Mouse (Mus musculus) myocyte (in vitro differentiated cells): ENCODE results near the gene Hoxb9. TPM values are rescaled to one million over a fixed set of nuclear protein-coding genes. Genes with fewer than 3 reads are reported as not detected.
A peak's percentile ranks its signal among the peaks of the same experiment; 100 is the strongest.

Experiments
- H3K27me3 ChIP-seq: one replicate; pipeline ENCODE4 v1.6.1; 2011; ENCODE audit not compliant: control insufficient read depth, insufficient read depth, insufficient read length
- H3K36me3 ChIP-seq: one replicate; pipeline ENCODE4 v1.6.1; 2011; ENCODE audit not compliant: control insufficient read depth, insufficient read depth
- H3K4me2 ChIP-seq: one replicate; pipeline ENCODE4 v1.6.1; 2011; ENCODE audit warnings: low read depth, control low read depth
- H3K4me3 ChIP-seq: one replicate; pipeline ENCODE4 v1.5.1; 2011; ENCODE audit warnings: mild to moderate bottlenecking, control low read depth, moderate library complexity
- H3K79me2 ChIP-seq: one replicate; pipeline ENCODE4 v1.6.1; 2011; ENCODE audit not compliant: control insufficient read depth, insufficient read depth
- H3ac ChIP-seq: one replicate; pipeline ENCODE4 v1.6.1; 2011; ENCODE audit not compliant: control insufficient read depth, insufficient read length
- CEBPB ChIP-seq: IDR thresholded peaks from 2 replicates; pipeline ENCODE4 v1.6.1; 2011; ENCODE audit warnings: mild to moderate bottlenecking, moderate library complexity; ENCODE audit not compliant: poor library complexity, insufficient read depth, severe bottlenecking
- E2F4 ChIP-seq: IDR thresholded peaks from one replicate; pipeline ENCODE4 v1.6.1; 2011; ENCODE audit warnings: mild to moderate bottlenecking, control low read depth, moderate library complexity; ENCODE audit not compliant: insufficient read depth
- MAX ChIP-seq: IDR thresholded peaks from one replicate; pipeline ENCODE4 v1.6.1; 2011; ENCODE audit warnings: low read depth, mild to moderate bottlenecking, control low read depth
- MYOD1 ChIP-seq, 3 experiments: IDR thresholded peaks; one replicate each; pipeline ENCODE4 v1.6.1; 2011; ENCODE audit warnings: control low read depth in 2 of 3, low read depth in 2 of 3, mild to moderate bottlenecking in 2 of 3, moderate library complexity in 1 of 3; ENCODE audit not compliant: insufficient read length in 2 of 3, control insufficient read depth in 1 of 3
- MYOG ChIP-seq, 3 experiments: IDR thresholded peaks; one replicate each; pipeline ENCODE4 v1.6.1; 2011; ENCODE audit warnings: control low read depth in 2 of 3, low read depth in 2 of 3, mild to moderate bottlenecking in 2 of 3; ENCODE audit not compliant: insufficient read length in 2 of 3, control insufficient read depth in 1 of 3, insufficient read depth in 1 of 3
- POLR2A ChIP-seq: IDR thresholded peaks from one replicate; pipeline ENCODE4 v1.6.1; 2011; ENCODE audit warnings: low read depth, mild to moderate bottlenecking, control low read depth, moderate library complexity; ENCODE audit not compliant: insufficient read length
- POLR2AphosphoS2 ChIP-seq: IDR thresholded peaks from one replicate; pipeline ENCODE4 v1.6.1; 2011; ENCODE audit warnings: low read depth, control low read depth; ENCODE audit not compliant: insufficient read length
- REST ChIP-seq: IDR thresholded peaks from one replicate; pipeline ENCODE4 v1.6.1; 2011; ENCODE audit warnings: mild to moderate bottlenecking, control low read depth, moderate library complexity; ENCODE audit not compliant: insufficient read depth, insufficient read length
- SRF ChIP-seq: IDR thresholded peaks from one replicate; pipeline ENCODE4 v1.6.1; 2011; ENCODE audit warnings: low read depth; ENCODE audit not compliant: control insufficient read depth, insufficient read length
- TCF12 ChIP-seq: IDR thresholded peaks from one replicate; pipeline ENCODE4 v1.6.1; 2011; ENCODE audit warnings: mild to moderate bottlenecking, control low read depth; ENCODE audit not compliant: poor library complexity, insufficient read depth, severe bottlenecking
- TCF3 ChIP-seq: IDR thresholded peaks from one replicate; pipeline ENCODE4 v1.6.1; 2011; ENCODE audit warnings: low read depth, control low read depth; ENCODE audit not compliant: insufficient read length
- USF1 ChIP-seq: IDR thresholded peaks from one replicate; pipeline ENCODE4 v1.6.1; 2011; ENCODE audit warnings: low read depth, mild to moderate bottlenecking, control low read depth, moderate library complexity
- polyA plus RNA-seq: library from polyadenylated mRNA; unstranded; fragments of >200 nt; fragmentation: generic; extraction: Trizol; gene quantifications from one replicate; pipeline ENCODE4 v1.2.1, GENCODE M21; 2012; ENCODE audit warnings: missing spikeins

Gene Hoxb9
- polyA plus RNA-seq, 1 experiment, result 0.24 TPM

- peaks cover 58% of the 10 kb centered on the region for H3K27me3 ChIP-seq
- no peaks in the 10 kb centered on the region for H3K79me2 ChIP-seq
- no peaks in the 10 kb centered on the region for H3K36me3 ChIP-seq
- H3K4me2 ChIP-seq, result peak overlapping the region; percentile 87
- H3ac ChIP-seq, result no peak overlapping the region
- TF ChIP-seq POLR2A (no peak), MYOD1 (IDR thresholded peaks at IDR 0.05; ENCODE audit: control insufficient read depth in 1 of 3, insufficient read length in 2 of 3, low read depth in 2 of 3) (no peak), USF1 (no peak), MYOG (IDR thresholded peaks at IDR 0.05; ENCODE audit: control insufficient read depth in 1 of 3, insufficient read depth in 1 of 3, insufficient read length in 2 of 3, low read depth in 2 of 3) (no peak), TCF3 (no peak), E2F4 (no peak), SRF (no peak), MAX (no peak), POLR2AphosphoS2 (no peak), REST (no peak), CEBPB (no peak), TCF12 (no peak)
- peak overlapping the region; percentile 4 for H3K4me3 ChIP-seq
Observed at GRCm38 (mm10) chr11:96311520-96312417, 40.5 kb downstream of the Hoxb9 start.

GRCm38 (mm10) chr11:96313134-96313533 is 41.9 kb downstream of the Hoxb9 start:
- TF ChIP-seq MYOG (IDR thresholded peaks at IDR 0.05; ENCODE audit: control insufficient read depth in 1 of 3, insufficient read depth in 1 of 3, insufficient read length in 2 of 3, low read depth in 2 of 3) (no peak), POLR2A (no peak), POLR2AphosphoS2 (no peak), CEBPB (no peak), TCF12 (no peak), TCF3 (no peak), USF1 (no peak), REST (no peak), E2F4 (no peak), SRF (no peak), MYOD1 (IDR thresholded peaks at IDR 0.05; ENCODE audit: control insufficient read depth in 1 of 3, insufficient read length in 2 of 3, low read depth in 2 of 3) (no peak), MAX (no peak)
- Histone ChIP-seq H3K4me3 (no peak overlapping the region), H3K36me3 (no peaks in the 10 kb centered on the region), H3K4me2 (no peak overlapping the region), H3ac (no peak overlapping the region), H3K27me3 (peaks cover 63% of the 10 kb centered on the region), H3K79me2 (no peaks in the 10 kb centered on the region)

- Histone ChIP-seq H3ac (no peak overlapping the region), H3K4me3 (no peak overlapping the region), H3K36me3 (no peaks in the 10 kb centered on the region), H3K79me2 (no peaks in the 10 kb centered on the region), H3K4me2 (no peak overlapping the region), H3K27me3 (peaks cover 65% of the 10 kb centered on the region)
- TF ChIP-seq TCF12 (no peak), MYOD1 (IDR thresholded peaks at IDR 0.05; ENCODE audit: control insufficient read depth in 1 of 3, insufficient read length in 2 of 3, low read depth in 2 of 3) (no peak), SRF (no peak), POLR2A (no peak), TCF3 (no peak), POLR2AphosphoS2 (no peak), MAX (no peak), CEBPB (no peak), REST (no peak), USF1 (no peak), E2F4 (no peak), MYOG (IDR thresholded peaks at IDR 0.05; ENCODE audit: control insufficient read depth in 1 of 3, insufficient read depth in 1 of 3, insufficient read length in 2 of 3, low read depth in 2 of 3) (no peak)
Observed at GRCm38 (mm10) chr11:96313806-96314428, 42.7 kb downstream of the Hoxb9 start.

- TF ChIP-seq CEBPB (no peak), POLR2AphosphoS2 (no peak), SRF (no peak), TCF12 (no peak), MYOD1 (IDR thresholded peaks at IDR 0.05; ENCODE audit: control insufficient read depth in 1 of 3, insufficient read length in 2 of 3, low read depth in 2 of 3) (no peak), E2F4 (no peak), TCF3 (no peak), POLR2A (no peak), USF1 (no peak)
- no peaks in the 10 kb centered on the region for H3K79me2 ChIP-seq
- H3ac ChIP-seq, result no peak overlapping the region
- peaks cover 68% of the 10 kb centered on the region for H3K27me3 ChIP-seq
- no peak overlapping the region for H3K4me3 ChIP-seq
- H3K36me3 ChIP-seq, result no peaks in the 10 kb centered on the region
- H3K4me2 ChIP-seq, result no peak overlapping the region
Observed at GRCm38 (mm10) chr11:96314671-96315343, 43.5 kb downstream of the Hoxb9 start.
